Mouse (Mus musculus): Measurements from ENCODE around the gene Cbfa2t2.

GRCm38 (mm10) chr2:154507566-154508283 lies 71.4 kb downstream of the Cbfa2t2 start:
- TF ChIP-seq CTCF (IDR thresholded peaks at IDR 0.05; ENCODE audit: low read depth): peak; percentile 36
- no peak for TF ChIP-seq EP300 (IDR thresholded peaks at IDR 0.05; ENCODE audit: low read depth)

Measured in liver, postnatal 0 days (tissue).